Mouse (Mus musculus): ENCODE measurements around the gene Nmnat1. TPM values are rescaled to one million over a fixed set of nuclear protein-coding genes. Genes with fewer than 3 reads are reported as not detected.
"Not testable (repeated sequence)": the region's sequence is repeated elsewhere in the genome, so short reads cannot be mapped to it uniquely, and the experiment has no call there.

Gene Nmnat1
- total RNA-seq, 2 experiments from 2014 or later = 35.4 to 36.0 TPM

DNA sequence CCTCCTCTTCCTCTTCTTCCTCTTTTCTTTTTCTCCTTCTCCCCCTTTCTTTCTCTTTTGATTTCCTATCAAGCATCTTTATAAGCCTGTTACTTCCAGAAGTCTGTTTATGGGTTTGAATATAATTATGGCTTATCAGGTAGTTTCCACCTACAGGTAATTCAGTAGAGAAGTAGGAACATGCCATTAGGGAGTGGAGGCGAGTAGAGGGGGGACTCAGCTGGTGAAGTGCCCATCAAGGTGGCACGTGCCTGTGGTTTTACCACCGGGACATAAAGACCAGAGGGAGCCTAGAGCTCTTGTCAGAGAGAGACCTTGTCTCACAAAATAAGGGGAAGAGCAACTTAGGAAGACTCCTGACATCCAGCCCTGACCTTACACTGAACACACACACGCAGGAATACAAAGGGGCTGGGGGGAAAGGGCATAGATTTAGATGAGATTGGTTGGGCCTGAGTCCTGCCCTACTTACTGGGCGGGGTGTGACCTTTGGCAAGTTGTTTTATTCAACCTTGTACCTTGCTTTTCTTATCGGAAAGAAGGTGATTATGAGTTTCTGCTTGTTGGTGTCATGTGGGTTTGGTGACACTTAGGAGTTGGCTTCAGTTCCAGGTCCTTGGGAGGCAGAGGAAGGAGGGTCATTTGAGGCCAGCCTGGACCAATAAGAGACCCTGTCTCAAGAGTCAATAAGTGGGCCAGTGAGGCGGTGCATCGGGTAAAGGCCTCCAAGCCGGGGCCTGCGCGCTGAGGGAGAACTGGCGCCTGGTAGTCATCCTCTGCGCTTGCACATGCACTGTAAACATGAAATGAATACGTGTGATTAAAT lies 4.6 kb upstream of the Nmnat1 start:
- DNase-seq = peak; percentile 71 to 79

DNA sequence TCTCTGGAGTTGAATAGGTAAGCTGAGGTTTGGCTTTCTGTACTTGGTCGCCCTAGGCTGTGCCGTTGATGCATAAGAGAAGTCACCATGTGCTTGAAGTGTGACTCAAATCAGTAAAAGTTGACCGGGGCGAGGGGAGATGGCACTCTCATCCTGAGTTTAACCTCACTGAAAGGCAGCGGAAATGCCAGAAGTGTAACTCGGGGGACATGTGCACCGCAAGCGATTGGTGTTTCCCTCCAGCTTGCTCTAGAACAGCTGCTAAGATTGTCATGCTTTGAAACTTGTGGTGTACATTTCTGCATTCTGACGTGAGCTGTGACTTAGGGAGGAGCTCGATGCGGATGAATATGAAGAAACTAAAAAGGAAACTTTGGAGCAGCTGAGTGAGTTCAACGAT lies 2.7 kb upstream of the Nmnat1 start:
- peak in 1 of 2 experiments; percentile 20 for DNase-seq

DNA sequence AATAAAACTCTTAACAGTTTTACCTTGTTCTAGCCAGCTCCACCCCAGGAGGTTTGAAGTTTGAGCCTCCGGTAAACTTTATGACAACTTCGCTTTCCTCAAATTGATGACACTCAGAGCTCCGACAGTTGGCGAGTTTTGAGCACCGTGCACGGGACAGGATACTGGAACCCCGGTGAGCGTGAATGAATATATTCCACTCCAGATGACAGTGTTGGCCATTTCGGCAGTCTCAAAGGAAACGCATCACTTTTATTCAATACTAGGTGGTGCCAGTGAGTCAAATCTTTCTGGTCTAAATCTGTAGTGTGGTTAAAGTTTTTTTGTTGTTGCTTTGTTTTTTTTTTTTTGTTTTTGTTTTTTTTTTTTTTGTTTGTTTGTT lies 814 bp upstream of the Nmnat1 start:
- DNase-seq = peak; percentile 38 to 65

DNA sequence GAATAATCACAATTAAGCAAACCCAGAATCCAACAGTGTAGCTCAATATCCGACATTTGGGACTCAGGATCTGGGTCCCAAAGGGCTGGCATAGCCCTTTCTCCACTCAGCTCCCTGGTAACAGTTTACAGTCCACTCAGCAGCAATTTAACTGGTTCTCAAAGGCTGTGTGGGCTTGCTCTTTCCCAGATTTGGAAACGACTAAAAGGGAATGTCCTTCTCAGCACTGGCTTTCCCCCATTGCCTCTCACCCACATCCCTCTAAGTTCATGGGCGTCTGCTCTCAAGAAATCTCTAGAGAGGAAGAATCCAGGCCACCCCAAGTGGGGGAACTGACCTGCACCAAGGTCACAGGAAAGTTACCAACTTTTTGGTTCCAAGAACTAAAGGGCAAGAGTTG lies 436 bp downstream of the Nmnat1 start:
- no peak for DNase-seq

DNA sequence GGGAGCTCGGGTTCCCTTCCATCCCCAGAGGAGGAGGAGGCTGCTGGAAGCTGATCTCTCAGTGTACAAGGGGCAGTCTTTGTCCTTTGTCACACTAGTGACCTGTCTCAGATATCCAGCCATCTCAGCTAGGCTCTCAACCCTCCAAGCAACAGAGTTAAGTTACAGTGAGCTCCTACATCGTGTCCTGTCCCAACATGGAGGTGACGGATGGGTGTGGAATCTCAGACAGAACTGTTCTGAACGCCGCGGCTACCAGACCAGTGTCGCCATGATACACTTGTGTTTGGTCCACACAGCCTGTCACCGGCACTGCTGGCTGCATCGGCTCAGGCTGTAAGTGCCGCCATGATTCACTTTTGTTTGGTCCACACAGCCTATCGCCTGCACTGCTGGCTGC lies 7.9 kb downstream of the Nmnat1 start, which contains the start of gene Tmem274:
Gene Tmem274, plus strand, starts transcription at position 301 of the 400 bp plus-strand sequence.
- no peak for DNase-seq

DNA sequence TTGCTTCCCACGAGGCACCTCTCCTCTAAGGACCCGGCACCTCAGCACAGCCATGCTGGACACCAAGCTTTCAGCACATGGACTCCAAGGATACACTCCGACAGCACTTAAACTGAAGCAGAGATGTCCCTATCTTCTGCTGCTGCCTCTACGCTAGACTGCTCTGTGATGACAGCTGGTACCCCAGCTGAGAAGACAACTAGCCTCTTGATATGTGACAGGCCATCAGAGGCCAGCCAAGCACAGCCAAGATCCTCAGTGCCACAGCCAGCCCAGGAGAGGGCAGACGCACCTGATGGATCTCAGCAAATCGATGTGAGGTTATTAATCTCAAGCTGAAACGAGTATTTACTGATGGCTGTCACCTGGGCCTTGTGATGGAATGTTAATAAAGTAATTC lies 9.9 kb downstream of the Nmnat1 start:
- no peak for DNase-seq

DNA sequence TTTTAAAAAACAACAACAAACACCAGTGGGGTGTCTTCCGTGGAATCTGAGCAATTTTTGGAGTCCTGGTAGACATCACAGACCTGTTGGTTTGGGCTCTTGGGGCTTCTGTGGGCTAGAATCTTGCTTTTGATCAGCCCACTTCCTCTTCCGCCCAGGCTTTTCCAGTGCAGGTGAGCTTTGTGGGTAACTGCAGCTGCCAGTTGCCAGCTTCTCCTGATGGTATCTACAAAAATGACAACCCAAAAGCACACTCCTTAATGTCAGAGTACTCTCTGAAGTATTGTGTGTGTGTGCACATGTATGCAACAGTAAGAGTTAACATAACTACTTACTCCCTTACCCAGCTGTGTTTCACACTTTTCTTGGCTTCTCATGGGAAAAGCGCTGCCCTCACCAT lies 15.4 kb downstream of the Nmnat1 start:
- DNase-seq = no peak

DNA sequence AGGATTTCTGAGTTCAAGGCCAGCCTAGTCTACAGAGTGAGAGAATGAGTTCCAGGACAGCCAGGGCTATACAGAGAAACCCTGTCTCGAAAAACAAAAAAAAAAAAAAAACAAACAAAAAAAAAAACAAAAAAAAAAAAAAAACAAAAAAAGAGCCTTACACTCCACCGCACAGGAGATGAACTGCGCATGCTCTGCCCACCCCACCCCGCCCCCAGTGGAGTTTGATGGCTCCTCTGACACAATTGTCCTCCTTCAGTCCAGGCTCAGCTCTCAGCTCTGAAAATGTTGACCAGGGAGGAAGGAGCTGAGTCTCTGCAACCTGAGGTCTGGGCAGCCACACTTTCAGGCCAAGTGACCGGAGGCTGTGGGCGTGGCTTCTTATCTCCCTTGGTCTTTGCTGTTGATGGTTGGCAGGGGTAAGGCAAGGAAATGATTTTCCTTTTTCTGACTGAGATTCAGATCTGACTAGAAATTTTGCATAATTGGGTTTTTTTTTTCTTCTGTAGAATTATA lies 21.5 kb downstream of the Nmnat1 start:
- no peak for DNase-seq

DNA sequence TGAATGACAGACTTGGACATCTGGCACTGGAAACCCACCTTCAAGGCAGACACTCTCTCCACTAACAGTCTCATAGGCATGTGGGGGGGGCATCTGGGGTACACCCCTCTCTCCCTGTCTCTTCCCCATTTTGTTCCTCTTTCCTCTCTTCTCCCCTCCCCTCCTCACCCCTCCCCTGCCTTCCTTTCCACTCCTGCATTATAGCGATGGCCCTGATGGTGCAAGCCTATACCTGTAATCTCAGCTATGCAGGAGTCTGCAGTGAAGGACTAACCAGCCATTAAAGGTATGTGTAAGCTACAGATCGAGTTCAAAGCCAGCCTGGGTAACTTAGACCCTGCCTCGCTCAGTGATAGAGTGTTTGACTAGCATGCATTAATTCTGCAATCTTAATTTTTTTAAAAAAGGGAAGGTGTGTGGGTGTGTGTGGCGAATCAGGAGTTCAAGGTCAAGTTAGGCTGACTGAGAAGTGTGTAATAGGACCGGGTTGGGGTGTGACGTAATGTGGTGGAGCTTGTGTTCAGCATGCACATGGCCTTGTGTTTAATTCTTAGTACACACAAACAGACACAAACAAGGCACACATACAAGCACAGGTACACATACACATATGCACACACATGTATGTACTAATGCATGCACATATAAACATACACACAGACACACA lies 22.6 kb downstream of the Nmnat1 start:
- DNase-seq = no peak

DNA sequence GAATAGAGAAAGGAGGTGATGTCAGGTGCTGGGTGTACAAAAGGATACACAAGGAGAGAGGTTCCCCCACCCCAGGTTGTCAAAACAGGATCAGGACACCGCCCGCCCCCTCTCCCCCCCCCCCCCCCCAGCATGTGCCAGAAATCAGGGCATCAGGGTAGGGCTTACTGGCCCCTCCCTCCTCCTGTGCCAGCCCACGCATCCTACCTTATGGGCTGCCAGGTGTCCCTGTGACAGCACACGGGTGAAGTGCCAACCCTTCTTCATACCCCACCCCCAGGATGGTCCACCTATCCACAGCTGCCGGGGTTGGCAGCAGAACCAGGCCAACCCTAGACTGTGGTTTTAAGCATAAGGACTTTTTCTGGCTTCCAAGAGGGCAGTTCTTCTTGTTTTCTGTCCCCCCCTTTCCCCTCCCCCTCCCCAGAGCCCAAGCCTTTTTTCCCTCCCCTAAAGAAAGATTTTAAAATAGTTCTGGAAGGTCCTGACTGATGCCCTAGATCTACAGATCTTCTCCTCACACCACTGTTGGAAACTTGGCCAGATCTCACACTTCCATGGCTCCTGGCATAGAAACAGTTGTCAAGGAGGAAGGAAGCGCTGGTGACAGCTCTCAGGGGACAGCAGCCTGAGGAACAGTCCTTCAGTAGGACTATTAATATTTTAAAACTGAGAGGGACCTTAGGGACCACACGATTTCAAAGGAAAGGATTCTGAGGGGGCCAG lies 23.3 kb downstream of the Nmnat1 start:
- DNase-seq = peak; percentile 51 to 71

DNA sequence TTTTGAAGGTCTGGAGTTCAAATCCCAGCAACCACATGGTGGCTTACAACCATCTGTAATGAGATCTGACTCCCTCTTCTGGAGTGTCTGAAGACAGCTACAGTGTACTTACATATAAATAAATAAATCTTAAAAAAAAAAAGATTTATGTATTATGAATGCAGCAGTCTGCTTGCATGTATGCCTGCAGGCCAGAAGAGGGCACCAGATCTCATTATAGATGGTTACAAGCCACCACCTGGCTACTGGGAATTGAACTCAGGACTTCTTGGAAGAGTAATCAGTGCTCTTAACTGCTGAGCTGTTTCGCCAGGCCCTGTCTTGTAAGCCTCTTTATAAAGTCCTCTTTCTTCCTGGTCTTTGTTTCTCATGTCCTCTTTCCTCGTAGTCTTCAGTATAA lies 24.5 kb downstream of the Nmnat1 start:
- not testable (repeated sequence) for DNase-seq

DNA sequence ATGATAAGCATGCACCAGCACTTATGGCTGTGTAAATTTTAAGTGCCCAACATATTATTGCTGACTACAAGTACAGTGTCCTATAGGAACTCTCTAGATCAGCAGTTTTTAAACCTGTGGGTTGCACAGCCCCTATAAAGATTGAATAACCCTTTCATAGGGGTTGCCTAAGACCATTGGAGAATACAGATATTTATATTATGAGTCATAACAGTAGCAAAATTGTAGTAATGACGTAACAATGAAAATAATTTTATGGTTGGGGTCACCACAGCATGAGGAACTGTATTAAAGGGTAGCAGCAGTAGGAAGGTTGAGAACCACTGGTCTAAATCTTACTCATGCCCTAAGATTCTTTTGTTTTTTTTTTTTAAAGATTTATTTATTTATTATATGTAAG lies 25.6 kb downstream of the Nmnat1 start:
- no peak for DNase-seq

DNA sequence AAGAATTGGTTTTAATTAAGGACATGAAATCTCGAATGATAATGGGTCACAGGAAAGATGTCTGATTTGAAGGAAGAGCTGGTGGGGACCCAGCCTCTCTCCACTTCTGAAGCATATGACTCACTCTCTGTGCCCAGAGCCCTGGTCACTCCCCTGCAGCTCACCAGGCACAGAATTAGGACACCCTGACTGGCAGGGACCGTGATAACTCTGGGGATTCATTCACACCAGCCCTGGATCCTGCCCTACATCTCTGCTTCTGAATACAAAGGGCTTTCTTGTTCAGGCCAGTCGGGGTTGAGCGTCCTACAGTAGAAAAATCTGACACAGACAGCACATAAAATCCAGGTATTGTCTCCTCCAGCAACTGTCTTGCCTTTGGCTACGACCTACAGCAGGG lies 26.5 kb downstream of the Nmnat1 start:
- peak in 1 of 2 experiments; percentile 19 for DNase-seq

DNA sequence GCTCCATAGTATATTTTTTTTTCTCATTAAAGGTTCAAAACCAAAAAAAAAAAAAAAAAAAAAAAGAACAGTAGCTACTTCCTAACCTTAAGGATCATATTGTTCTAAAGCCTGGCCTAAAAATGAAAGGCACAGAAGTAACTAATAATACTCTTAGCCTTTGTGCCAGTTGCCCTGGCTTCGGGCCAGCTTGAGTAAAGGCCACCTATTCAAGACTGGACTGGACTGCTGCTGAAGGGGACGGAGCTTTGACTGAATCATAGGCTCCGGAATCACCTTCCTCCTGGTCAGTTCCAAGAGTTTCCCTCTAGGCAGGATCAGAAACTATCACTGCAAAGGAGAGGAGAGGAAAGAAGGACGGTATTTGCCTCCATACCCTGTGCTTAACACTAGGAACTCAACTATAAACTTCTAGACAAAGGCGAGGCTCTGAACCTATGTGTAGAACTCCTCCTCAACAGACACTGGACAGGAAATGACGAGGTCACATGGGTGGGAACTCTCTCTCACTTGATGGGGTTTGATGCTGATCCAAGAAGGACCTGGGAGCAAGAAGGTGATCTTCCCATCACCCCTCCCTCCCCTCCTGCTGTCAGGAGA lies 27.1 kb downstream of the Nmnat1 start:
- DNase-seq = peak; percentile 79 to 85

DNA sequence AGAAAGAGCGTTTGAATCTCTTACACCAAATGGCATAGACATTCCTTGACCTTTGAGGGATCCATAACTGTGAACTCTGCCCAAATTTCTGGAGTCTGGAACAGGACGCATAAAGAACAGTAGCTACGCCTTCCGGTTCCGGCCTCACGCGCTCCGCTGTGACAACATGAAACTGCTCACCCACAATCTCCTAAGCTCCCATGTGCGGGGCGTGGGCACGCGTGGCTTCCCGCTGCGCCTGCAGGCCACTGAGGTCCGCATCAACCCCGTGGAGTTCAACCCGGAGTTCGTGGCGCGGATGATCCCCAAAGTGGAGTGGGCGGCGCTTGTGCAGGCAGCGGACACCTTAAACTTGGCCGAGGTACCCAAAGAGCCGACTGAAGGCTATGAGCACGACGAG lies 27.8 kb downstream of the Nmnat1 start:
- DNase-seq = not testable (repeated sequence)

DNA sequence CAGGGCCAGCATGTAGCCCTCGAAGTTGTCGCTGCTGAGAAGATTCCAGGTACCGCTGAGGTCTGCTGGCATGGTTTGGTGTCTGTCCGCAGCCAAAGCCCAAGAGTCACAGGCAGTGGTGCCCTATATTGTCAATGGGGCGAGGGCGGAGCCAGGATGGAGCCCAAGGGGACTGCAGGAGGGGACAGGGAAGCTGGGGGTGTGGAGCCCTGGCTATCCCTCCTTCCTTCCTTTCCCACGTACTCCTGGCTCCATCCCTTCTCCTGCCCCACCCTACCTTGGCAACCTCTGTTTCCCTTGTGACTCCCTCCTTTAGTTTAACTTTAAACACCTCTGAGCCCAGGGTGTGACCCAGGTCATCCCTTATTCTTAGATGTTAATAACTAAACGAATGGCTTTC lies 30.1 kb downstream of the Nmnat1 start, which contains the start of gene Rbp7:
Gene Rbp7, minus strand, starts transcription at position 100 of the 400 bp plus-strand sequence.
- peak in 1 of 2 experiments; percentile 76 for DNase-seq

DNA sequence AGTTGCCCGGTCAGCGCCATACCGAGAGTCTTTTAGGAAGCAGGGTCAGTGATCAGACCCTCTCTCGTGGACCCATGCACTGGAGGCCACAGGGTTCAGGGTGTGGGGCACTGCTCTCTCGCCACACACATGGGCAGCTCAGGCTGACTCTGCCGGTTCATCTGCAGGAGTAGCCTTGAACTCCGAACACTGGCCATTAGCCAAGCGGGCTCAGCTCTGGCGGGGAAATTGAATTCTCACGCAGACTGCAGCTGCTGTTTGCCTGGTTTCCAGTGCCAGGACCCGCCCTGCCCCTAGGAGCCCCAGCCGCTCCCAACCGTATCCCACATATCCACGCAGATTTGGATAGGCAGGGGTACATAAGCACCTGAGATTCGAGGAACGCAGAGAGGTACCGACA lies 30.7 kb downstream of the Nmnat1 start:
- DNase-seq = peak in 1 of 2 experiments; percentile 27

DNA sequence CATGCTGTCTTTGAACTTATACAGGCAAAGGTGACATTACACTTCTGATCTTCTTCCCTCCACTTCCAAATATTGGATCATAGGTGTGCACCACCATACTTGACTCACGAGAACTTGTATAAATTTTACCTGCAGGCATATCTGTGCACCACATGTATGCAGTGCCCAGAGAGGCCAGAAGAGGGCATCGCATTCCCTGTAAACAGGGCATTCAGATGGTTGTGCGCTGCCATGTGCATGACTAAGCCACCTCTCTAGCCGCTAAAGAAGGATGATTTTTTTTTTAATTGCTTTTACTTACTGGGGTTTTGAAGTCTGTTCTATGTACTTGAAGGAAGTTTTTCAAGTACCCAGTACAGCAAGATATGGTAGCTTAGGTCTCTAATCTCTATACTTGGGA lies 31.3 kb downstream of the Nmnat1 start:
- DNase-seq = peak; percentile 32 to 57

DNA sequence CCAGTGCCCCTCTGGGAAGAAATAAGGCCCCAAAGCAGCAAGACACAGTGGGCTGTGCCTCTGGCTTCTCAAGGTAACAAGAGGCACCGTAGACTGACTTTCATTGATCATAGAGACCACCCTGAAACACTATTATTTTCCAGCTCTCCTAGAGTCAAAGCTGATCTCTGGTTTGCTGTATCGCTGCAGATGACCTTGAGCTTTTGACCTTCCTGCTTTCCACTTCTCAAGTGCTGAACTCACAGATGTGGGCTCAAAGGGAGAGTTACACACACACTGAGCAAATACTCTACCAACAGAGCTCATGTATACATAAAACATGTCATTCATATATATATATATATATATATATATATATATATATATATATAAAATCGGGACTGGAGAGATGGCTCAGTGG lies 34.4 kb downstream of the Nmnat1 start:
- no peak for DNase-seq

DNA sequence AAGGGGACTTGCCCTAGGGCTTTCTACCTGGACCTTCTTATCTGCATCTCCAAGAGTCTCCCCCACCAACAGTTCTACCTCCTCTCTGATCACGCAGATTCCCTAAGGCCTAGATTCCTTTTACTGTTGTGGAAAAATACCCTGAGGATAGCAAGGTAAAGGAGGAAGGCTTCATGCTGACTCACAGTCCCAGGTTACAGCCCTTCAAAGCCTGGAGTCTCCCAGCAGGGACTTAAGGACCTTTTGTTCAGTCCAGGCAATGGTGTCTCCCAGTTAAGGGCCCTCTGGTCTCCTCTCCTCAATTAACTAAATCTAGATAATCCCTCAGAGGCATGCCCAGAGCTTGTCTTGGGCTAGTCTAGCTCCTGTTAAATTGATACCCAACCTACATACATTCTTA lies 38.7 kb downstream of the Nmnat1 start:
- DNase-seq = no peak

DNA sequence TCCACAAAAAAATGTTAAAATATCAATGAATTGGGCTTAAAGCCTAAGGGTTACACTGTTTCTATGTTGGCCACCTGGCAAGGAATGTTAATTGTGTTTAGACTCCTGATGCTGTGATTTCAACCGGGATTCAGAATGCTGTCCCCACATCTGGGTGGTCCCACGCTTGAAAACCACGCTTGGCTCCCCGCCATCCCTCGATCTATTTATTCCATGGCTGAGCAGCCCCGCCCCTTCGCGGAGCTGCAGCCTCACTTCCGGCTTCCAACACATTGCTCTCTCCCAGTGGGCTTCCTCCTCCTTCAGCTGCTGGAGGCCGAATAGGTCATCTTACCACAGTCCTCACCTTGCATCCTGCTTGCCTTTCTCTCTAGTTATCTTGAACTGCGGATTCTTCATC lies 39.1 kb downstream of the Nmnat1 start:
- DNase-seq = peak; percentile 46 to 57

Measured in heart, adult 18-20 months (tissue).